Mouse (Mus musculus): ENCODE measurements around the gene Sult2b1.

DNA sequence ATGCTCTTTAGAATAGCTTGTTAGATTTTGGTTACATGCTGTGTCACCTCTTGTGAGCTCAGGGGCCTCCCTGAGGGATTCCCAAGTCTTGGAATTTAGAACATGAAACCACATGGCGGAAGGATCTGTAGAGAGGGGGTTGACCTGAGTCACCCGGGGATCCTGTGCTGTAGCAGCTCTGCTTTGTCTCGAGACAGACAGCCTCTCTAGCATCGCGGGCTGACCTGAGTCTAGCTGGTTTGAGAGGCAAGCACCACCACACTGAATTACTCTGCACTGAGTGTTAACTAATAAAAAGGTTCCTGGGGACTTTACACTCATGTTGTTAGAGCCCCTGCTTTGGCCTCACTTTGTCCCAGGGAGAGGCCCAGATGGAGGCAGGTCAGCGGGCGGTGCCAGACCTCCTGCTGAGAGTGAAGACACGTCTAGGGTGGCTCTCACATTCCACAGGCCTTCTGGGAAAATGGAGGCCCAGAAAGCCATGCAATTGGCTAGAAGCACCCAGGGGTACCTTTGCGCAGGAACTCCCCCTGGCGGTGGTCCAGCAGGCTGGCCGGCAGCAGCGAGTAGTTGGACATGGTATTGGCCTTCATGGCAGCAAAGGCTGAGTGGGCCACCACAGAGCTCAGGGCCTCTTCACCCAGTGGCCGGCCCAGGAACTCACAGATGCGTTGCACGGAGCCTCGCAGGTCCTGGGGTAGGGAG lies 53.6 kb downstream of the Sult2b1 start:
- no peak for TF ChIP-seq POLR2A (IDR thresholded peaks at IDR 0.05; ENCODE audit: insufficient read depth, low read depth, low read length)
- TF ChIP-seq EP300 (IDR thresholded peaks at IDR 0.05; ENCODE audit: insufficient read depth, low read depth, low read length): no peak
- peak; percentile 35 for TF ChIP-seq CTCF (IDR thresholded peaks at IDR 0.05)
